Mouse (Mus musculus) gastrocnemius, postnatal 4 days (tissue): ENCODE measurements around the gene Cadm1. TPM values are rescaled to one million over a fixed set of nuclear protein-coding genes. Genes with fewer than 3 reads are reported as not detected.
A peak's percentile ranks its signal among the peaks of the same experiment; 100 is the strongest.

Source experiments
- DNase-seq, 2 experiments: peaks; one replicate each; pipeline ENCODE4 v3.0.0; 2021 to 2022; ENCODE audit warnings: low spot score in 2 of 2, mixed read lengths in 2 of 2
- total RNA-seq, 2 experiments: library from RNA; stranded (reverse); gene quantifications; 2 replicates each; pipeline ENCODE4 v1.2.3; 2021

Gene Cadm1
- total RNA-seq, 2 experiments from 2014 or later: 5.9 to 6.2 TPM

DNA sequence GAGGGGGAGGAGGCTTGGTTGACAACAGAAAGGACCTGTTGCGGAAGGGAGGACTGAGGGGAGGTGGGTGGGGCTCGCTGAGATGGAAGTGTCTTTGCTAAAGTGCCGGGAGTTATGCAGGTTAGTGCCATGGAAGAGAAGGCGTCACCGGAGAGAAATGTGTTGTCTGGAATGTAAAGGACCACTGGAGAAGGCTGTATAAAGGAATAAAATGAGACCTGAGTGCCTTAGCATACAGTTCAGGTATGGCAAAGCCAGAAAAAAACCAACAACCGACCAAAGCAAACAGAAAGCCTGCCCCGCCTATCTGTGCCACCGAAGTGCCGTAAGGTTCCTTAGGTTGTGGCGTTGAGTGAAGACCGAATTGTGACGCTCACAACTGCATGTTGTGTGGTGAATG, 18.4 kb downstream of the Cadm1 start:
- DNase-seq: no peak

DNA sequence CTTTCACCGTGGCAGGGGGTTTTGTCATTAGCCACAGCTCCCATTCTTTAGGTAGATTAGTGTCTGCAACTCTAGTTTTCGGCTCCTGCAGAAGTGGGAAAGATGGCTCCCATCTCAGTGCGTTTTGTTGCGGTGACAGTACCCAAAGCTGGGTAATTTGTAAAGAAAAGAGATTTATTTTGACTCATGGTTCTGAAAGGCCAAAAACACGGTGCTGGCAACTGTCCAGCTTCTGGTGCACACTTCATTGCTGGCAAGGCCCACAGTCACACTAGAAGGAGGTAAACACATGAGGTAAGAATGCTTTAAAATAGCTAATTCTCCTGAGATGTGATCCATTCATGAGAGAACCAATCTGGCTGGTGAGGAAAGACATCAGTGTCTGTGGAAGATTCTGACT, 18.9 kb downstream of the Cadm1 start:
- no peak for DNase-seq

DNA sequence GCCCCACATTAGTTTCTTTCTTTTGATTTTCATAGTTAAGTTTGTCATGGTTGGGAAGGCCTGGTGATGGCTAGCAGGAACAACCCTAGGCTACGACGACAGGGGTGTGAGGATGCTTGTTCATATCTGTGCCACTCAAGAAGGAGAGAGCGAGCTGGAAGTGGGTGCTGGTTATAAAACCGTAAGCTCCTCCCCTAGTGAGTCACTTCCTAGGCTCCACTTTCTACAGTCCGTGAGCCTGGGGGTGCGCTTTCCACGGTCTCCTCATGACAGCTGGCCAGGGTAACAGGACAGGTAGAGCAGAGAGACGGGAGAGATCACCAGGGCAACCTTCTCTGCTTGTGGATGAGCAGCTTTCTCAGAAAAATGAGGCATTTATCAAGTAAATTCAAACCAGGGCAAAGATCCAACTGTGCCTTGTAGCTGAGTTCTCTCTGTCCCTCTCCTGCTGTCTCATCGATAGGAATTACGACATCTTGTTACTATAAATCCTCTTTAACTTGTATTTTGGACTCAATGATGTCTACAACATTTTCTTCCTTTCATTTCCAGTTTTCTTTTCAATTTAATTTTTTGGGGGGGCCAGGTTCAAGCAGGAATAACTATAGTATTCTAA, 23.1 kb downstream of the Cadm1 start:
- DNase-seq: no peak

DNA sequence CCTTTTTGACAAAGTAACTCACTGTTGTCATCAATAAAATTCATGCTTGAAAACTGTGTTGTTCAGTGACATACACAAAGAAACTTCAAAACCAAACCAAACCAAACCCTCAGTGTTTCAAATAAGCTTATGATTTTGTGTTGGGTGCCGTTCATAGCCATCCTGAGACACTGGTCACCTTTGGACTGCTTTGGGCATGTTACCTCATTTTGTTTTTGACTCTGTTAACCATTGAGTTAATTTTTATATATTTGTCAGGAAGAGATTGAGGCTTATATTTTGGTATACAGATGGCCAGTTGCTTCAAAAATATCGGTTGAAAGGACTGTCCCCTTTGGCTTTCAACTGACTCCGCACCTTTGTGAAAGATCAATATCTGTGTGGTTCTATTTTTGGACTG, 30.8 kb downstream of the Cadm1 start:
- no peak for DNase-seq

DNA sequence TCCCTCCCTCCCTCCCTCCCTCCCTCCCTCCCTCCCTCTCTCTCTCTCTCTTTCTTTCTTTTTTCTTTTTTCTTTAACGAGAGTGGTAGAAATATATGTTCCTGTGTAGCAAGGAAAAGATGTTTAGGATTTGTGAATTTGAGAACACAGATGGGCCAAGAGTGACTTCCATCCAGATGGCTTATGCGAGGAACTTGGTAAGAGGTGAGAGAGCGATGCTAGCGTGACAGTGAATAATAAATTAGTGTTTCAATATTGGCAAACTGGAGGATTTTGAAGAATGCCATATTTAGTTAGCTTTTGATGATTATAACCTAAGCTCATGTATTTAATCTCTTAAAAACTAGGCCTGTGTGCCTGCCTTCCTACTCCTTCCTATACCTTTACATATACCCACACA, 31.6 kb downstream of the Cadm1 start:
- no peak for DNase-seq

DNA sequence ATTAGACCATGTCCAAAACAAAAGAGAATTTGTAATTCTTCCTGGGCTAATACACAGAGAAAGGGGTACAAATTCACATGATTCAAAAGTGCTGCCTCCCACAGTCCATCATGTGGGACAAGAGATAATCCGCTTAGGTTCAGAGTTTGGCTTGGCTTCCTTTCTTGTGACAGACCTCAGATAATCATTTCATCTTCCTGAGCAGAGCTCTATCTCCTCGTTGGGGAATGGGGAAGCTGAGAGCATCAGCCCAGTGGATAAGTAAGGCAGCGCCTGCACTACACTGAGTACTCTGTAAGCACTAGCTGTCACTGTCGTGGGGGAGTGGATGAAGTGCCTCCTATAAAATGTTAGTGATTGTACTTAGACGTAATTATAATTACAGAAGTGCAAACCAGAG, 35.1 kb downstream of the Cadm1 start:
- DNase-seq: no peak

DNA sequence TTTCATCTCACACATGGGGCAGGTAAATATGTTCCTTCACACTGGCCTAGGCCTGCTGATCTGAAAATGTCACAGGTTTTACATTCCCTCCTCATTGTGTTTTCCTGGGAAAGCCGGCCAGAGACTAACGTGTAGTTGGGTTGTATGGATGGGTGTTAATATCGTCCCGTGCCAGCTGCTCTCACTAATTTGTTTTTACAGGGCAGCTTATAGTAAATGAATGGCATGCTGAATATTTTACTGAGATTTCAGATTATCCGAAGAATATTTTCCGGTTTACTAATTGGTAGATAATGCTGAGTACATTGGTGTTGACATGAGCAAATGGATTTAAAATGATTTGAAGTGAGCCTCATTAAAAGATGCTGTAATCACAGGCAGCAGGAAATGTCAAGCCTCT, 37.9 kb downstream of the Cadm1 start:
- DNase-seq: no peak

DNA sequence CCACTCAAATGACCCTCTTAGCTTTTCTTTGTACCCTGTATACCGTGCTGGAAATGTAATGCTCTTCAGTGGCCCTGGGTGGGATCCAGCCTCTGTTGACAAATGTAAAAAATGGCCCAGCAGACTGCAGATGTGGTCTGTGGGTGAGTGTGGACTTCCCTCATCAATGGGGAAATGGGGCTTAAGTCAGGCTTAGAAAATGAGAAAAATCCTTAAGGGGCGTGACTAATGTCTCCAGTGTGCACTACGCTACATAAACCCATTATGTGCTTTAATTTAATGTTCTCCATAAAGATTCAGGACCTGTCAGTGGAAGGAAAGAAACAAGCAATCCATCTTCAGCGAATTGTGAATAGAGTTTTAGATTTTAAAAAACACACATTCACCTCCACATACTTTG, 40.2 kb downstream of the Cadm1 start:
- DNase-seq: no peak

DNA sequence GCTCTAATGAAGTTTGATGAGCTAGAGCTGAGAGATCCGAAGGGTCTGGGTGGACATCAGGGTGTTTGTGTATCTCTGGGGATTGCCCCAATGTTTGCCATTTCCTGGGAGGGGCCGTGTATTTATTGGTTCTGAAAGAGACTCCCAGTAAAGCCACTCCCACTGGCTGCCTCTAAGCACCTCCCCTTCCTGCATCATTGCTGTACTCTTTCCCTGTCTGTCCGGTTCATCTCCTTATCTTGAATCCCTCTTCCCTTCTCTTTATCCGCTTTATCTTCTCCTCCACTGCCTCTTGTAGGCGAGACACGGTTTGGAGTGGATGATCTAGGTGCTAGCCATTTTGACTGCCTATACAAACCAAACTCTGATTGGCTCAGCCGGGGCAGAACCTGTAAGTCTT, 41.5 kb downstream of the Cadm1 start:
- DNase-seq: no peak

DNA sequence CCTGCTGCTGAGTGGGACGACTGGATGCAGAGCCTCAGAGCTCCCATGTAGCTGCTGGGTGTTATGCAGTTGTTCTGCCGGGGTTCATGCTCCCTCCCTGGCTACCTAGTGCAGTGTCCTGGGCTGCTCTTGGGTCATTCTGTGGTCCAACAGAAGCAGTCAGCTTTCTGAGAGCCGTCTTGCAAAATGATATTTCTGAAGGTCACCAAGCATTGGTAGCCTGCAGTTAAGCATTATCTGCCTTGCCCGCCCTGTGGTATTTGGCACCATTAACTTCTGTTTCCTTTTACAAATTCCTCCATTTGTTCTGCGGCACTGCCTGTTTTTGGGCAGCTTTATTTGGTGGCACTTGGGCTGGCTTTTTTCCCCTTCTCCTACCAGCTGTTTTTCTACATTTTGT, 42.2 kb downstream of the Cadm1 start:
- DNase-seq: no peak

DNA sequence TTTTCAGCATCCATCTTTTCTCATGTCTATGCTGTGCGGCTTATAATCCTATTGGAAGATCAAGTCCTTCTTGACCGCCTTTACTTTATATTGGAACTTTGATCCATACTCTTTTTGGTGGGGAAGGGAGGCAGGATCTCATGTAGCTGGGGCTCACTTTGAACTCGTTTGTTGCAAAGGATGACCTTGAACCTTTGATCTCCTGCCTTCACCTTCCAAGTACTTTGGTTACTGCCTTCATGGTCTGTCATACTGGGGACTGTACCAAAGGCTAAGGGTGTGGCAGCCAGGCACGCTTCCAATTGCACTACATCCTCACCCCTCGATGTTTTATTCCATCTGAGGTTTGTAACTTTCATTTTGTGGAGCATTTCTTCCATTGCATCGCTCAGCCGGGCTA, 43.5 kb downstream of the Cadm1 start:
- no peak for DNase-seq

DNA sequence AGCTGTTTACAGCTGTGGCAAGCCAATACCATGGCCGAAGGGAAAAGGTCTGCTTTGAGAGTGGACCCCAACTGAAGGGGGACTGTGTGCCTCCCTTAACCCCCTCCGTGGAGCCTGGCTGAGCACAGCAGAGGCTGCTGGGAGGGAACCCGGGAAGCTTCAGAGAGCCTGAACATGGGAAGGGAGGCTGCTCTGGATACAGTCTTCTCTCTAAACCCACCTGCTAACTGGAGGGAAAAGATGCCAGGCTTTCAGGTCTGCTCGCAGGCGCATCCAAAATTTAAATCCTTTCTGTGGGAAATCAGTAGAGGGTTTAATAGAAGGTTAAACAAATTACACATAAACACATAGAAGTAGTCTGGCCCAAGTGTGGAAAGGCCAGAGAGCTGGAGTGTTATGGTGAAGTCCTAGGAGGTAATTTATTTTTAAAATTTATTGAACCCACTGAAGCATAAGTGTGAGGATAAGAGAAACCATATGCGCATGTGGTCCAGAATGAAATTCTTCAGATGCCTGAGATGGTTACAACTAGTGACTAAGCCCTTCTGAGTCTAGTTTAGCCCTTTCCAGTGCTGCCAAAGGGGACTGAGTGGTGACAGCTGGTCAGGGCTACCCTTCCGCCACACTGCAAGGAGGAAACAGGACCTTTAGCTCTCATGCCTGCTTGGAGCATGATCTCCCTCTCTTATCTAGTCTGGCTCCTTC, 44.9 kb downstream of the Cadm1 start:
- DNase-seq: no peak

DNA sequence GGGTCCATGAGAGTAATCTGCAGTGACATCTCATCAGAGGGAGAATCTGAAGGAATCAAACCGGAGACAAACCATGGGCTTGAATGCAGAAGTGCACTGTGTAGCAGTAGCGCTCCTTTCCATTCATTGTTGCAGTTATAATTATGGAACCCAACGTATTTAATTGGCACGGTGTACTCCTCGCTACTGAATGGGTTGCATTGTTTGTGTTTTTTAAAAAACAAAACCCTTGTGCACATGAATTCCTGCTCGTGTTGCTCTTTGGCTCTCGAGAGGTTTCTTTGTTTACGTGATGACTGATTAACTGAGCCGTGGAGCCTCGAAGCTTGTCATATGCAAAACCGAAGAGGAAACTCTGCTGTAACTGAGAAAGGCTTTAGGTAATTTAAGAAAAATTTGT, 45.8 kb downstream of the Cadm1 start:
- no peak for DNase-seq

DNA sequence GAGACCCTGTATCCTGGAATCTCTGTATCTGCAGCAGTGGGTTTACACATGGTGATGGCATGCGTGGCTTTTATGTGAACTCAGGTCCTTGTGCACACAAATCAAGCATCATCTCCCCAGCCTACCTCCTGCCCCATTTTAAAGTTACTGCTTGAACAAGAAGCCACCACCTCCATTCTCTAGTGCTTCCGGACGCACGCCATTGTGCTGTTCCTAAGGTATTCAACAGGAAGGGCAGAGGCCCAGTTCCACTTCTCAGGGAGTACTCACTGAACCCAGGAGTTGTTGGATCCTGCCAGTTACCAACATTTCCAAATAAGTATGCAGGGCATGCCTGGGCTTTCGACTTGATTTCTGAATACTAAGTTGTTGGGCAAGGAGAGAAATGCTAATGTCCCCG, 49.5 kb downstream of the Cadm1 start:
- DNase-seq: no peak

DNA sequence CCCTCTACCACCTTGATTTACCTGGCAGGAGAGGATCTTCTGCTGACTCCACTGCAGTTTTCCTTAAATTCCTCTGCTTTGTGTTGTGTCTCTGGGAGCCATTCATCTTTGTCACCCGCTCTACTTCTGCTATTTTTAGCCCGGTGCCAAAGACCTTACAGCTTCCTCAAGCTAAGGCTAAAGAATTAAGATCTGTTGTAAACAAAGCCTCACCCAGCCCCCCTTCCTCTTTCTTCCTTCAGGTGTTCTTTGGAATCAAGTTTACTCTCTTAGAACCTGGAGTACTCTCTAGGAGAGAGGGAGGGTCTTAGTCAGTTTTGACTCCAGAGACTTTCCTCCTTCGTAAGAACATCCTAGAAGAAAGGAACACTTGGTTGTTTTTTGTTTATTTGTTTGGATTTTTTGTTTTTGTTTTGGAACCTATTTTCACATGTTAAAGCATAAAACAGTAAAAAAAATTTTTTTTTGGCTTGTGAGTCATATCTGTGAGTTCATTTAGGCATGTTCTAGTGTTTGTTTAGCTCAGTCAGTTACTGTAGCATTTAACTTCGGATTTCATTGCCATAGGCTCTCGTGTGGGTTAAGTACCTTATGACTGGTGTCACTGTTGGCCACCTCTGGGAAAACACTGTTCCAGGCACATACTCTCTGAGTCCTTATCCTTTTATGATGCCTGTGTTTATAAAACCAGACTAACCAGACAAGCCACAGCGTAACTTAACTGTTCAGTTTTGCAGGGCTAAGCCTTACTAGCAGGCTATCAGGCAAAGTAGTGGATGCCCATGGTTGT, 51.8 kb downstream of the Cadm1 start:
- DNase-seq: no peak

DNA sequence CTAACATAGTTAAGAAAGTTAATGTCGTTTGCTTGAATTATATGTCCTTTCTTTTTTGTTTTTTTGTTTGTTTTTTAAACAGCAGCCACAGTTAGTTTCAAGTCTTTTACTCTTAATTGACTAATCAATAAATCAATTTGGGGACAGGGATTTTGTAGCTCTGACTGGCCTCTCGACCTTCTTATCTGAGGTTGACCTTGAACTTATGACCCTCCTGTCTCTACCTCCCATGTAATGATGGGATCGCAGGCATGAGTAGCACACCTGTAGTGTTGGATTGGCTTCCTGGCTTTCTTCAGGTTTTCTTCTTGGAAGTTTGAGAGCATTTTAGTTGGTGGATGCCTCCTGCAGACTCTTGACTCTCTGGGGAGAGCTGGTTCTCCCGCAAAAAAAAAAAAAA, 53.3 kb downstream of the Cadm1 start:
- DNase-seq: no peak

DNA sequence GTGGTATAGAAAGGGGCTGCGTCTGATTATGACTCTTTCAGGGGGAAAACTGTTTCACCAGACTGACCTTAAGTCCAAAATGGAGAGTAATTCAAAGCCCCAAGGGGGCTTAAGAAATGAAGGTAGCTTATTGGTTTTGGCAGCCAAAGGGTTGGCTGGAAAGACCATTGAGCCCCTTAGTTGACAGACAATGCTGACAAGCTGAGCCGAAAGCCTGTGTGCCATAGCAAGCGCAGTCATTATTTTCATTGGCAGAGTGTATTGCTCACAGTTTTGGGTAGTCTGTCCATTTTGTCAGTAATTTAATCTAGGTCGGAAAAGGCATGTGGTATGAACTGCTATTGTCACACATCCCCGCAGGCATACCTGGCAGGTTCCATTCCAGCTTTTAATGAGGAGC, 56.2 kb downstream of the Cadm1 start:
- no peak for DNase-seq

DNA sequence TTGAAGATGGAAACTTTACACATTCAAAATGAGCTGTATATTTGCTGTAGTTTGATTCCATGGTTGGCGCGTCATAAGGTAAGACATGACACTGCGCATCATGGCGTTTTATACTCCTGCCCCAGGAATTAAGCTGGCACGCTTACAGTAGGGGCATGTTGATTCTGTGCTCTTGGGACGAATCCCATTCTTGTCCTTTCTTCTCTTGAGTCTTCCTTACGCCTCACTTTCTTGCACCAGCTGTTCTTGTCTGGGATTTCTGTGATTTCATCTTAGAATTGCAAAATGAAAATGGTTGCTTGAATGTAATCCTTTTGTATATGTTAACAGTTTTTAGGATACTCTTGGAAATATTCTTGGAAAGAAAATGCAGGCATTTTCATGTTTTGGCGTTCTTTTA, 56.9 kb downstream of the Cadm1 start:
- DNase-seq: no peak

DNA sequence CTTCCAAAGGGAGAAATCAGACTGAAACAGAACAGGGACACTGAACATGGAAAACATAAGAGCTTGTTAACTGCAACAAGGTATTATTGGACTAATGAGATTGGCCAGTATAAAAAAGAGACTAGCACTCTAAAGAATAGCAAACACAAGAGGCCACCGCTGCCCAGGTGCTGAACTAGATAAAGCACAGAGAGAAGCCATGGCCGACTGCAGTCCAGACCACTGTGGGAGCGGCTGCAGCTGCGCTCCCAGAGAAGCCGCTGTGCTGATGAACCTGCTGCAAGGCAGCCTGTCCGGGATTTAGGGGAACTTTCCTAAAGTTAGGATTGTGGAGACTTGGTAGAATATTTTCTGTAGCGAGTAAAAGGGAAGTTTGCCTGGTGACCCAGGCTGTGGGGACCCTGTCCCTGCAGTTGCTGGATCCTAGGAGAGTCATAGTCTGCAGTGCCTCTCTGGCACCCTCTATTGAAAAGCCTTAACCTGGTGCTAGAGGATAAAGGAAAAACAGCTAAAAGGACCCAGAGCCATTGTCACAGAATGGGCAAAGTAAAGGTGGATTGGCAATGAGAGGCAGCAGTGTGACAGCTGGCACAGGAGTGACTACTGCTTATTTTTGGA, 57.7 kb downstream of the Cadm1 start:
- DNase-seq: peak in 1 of 2 experiments; percentile 16

DNA sequence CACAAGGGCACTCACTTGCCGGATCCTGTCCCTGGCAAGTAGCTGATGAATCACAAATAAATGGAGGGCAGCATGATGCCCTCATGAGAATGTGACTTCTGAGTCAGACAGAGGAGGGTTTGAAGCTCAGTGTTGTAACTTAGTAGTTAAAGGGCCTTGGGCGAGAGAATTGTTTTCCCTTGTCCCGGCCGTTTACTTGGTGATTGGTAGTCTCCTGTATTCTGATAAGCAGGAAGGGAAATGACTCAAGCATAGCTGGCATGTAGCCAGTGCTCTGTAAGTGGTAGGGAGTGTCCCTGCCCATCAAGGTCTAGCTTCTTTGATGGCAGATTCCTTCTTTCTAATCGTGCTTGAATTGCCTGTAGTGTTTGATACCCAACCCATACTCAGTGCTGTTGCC, 59.9 kb downstream of the Cadm1 start:
- DNase-seq: no peak

DNA sequence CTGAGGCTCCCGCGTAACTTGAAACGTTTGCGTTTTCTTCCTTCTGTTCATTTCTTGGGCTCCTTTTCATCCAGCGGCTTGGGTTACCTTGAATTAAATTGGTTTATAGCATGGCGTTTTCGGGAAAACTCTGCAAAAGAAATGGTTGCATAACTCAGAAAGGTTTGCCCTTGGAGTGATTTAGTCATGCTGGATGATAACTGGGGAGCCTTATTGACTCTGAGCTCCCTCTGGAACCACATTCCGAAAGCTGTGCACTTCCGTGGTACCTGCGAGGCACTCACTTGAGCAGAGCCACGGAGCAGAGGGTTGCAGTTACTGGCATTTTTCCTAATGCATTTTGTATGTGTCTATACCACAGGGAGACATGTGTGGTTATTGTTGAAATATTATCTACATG, 71.6 kb downstream of the Cadm1 start:
- DNase-seq: no peak

DNA sequence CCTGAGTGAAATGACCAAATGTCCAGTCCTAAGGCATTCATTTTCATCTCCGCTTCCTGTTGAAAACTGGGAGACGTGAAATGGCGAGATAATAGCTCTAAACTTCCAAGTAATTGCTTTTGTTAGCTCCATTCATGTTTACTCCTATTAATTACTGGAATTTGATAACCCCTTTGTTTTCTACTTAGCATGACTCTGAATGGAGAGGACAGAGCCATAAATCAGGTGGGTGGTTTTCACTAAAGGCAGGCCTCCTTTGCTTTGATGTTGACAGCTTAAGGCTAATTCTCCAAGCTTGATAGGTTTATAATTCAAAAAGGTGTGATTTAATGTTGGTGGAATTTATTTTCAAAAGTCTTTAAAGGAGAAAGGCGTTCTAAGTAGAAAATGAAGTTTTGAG, 74.0 kb downstream of the Cadm1 start:
- DNase-seq: no peak
